Mouse (Mus musculus) limb, embryonic 12.5 days (tissue): ENCODE data around the gene Hcar2. TPM values are rescaled to one million over a fixed set of nuclear protein-coding genes. Genes with fewer than 3 reads are reported as not detected.

ENCODE experiments used
- ATAC-seq: fragments of 200-750 bp; cut with Nextera tagmentation; 2 replicates; pipeline ENCODE4 v1.8.0; 2017; ENCODE audit warnings: low read depth, moderate TSS enrichment; ENCODE audit not compliant: insufficient number of reproducible peaks, insufficient read depth, low FRiP score, low TSS enrichment
- H3K27ac ChIP-seq: fragments of 300-500 bp; sonication (generic); 2 replicates; pipeline ENCODE4 v1.5.1; 2016; ENCODE audit warnings: mild to moderate bottlenecking, moderate library complexity
- H3K27me3 ChIP-seq: fragments of 300-500 bp; sonication (generic); 2 replicates; pipeline ENCODE4 v1.6.1; 2016; ENCODE audit warnings: mild to moderate bottlenecking, moderate library complexity
- H3K36me3 ChIP-seq: fragments of 300-500 bp; sonication (generic); 2 replicates; pipeline ENCODE4 v1.6.1; 2016; ENCODE audit warnings: mild to moderate bottlenecking, moderate library complexity
- H3K4me1 ChIP-seq: fragments of 300-500 bp; sonication (generic); replicated peaks from 2 replicates; pipeline ENCODE4 v1.6.1; 2016
- H3K4me2 ChIP-seq: fragments of 300-500 bp; sonication (generic); 2 replicates; pipeline ENCODE4 v1.6.1; 2016; ENCODE audit warnings: mild to moderate bottlenecking, moderate library complexity
- H3K4me3 ChIP-seq: fragments of 300-500 bp; sonication (generic); replicated peaks from 2 replicates; pipeline ENCODE4 v1.5.1; 2016; ENCODE audit warnings: mild to moderate bottlenecking
- H3K9ac ChIP-seq: fragments of 300-500 bp; sonication (generic); replicated peaks from 2 replicates; pipeline ENCODE4 v1.6.1; 2016; ENCODE audit warnings: mild to moderate bottlenecking, moderate library complexity
- H3K9me3 ChIP-seq: fragments of 300-500 bp; sonication (generic); 2 replicates; pipeline ENCODE4 v1.6.1; 2016; ENCODE audit warnings: mild to moderate bottlenecking, moderate library complexity
- WGBS: fragments of 180-500 bp; shearing (Covaris S2); methylation state at CpG from one replicate; pipeline ENCODE4 v1.1.7; 2016; 5-methylcytosine and 5-hydroxymethylcytosine counted together
- polyA plus RNA-seq: library from polyadenylated mRNA; unstranded; fragments of >200 nt; fragmentation: Nextera tagmentation; extraction: Ambion mirVana; gene quantifications from 2 replicates; pipeline ENCODE4 v1.2.1, GENCODE M21; 2016

Hcar2 gene
- polyA plus RNA-seq, 1 experiment from 2014 or later = 0.10 TPM

GRCm38 (mm10) chr5:123862374-123863350 lies 2.6 kb downstream of the Hcar2 start:
- peaks cover 7% of the 10 kb centered on the region; the same call in 1 of the 2 replicates for H3K4me1 ChIP-seq
- H3K9ac ChIP-seq = no peak overlapping the region
- WGBS = 87% methylated on average over 15 of the region's 15 CpGs
- no peaks in the 10 kb centered on the region for H3K27me3 ChIP-seq
- H3K9me3 ChIP-seq = no peaks in the 10 kb centered on the region
- no peak overlapping the region for H3K4me3 ChIP-seq
- no peak for ATAC-seq
- no peak overlapping the region for H3K4me2 ChIP-seq
- H3K36me3 ChIP-seq = no peaks in the 10 kb centered on the region
- H3K27ac ChIP-seq = no peak overlapping the region

DNA sequence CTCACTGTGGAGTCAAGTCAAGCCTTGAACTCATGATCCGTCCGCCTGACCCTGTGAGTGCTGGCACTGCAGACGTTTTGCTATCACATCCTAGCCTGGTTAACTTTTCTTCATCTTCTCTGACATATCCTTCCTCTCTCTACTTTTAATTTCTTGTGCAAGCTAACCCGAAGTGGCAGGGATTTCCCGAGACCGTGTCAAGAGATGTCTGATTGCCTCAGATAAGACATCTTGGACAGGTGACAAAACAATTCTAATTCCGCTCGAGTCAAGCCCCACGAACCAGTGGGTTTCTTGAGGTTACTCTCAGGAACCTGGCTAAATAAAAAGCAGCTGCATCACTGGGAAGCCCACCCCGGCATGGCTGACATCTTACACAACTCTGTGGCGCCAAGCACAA lies 6.5 kb downstream of the Hcar2 start:
- Histone ChIP-seq H3K27ac (no peak overlapping the region), H3K36me3 (no peaks in the 10 kb centered on the region), H3K27me3 (no peaks in the 10 kb centered on the region), H3K4me1 (peaks cover 7% of the 10 kb centered on the region; the same call in 1 of the 2 replicates), H3K9ac (no peak overlapping the region), H3K9me3 (peaks cover 6% of the 10 kb centered on the region; the same call in 1 of the 2 replicates), H3K4me2 (no peak overlapping the region), H3K4me3 (no peak overlapping the region)
- ATAC-seq = no peak
- 77% methylated on average over 11 of the region's 11 CpGs for WGBS

DNA sequence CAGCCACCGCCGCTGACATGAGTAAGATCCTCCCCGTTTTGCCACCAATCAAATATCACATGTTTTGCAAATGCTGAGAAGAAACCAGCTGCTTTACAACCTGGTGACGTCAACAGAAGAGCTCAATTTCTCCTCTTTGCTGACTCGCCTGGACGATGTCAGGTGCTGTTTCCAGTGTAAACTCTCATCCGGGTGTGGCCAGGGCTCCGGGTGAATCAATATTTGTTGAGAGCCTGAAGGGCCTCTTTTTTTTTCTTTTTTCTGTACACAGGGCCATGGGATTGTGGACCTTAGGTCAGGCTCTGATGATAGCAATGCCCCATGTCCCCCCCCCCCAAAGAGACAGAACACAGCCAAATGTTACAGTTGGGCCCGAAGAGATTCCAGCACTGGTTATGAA lies 10.8 kb downstream of the Hcar2 start:
- ATAC-seq = no peak
- no peak overlapping the region for H3K9ac ChIP-seq
- H3K4me2 ChIP-seq = no peak overlapping the region
- no peaks in the 10 kb centered on the region for H3K27me3 ChIP-seq
- no peaks in the 10 kb centered on the region for H3K36me3 ChIP-seq
- H3K4me3 ChIP-seq = no peak overlapping the region
- peaks cover 6% of the 10 kb centered on the region; the same call in 1 of the 2 replicates for H3K9me3 ChIP-seq
- WGBS = 91% methylated on average over 9 of the region's 9 CpGs
- H3K27ac ChIP-seq = no peak overlapping the region
- H3K4me1 ChIP-seq = peaks cover 5% of the 10 kb centered on the region; the same call in 1 of the 2 replicates

- ATAC-seq = no peak
- H3K4me1 ChIP-seq = no peaks in the 10 kb centered on the region; the same call in 1 of the 2 replicates
- no peak overlapping the region for H3K4me2 ChIP-seq
- H3K36me3 ChIP-seq = no peaks in the 10 kb centered on the region
- no peak overlapping the region for H3K4me3 ChIP-seq
- no peak overlapping the region for H3K9ac ChIP-seq
- WGBS = 87% methylated on average over 11 of the region's 11 CpGs
- no peaks in the 10 kb centered on the region for H3K27me3 ChIP-seq
- no peak overlapping the region for H3K27ac ChIP-seq
- peaks cover 6% of the 10 kb centered on the region; the same call in 1 of the 2 replicates for H3K9me3 ChIP-seq
Observed at GRCm38 (mm10) chr5:123853877-123854504, 11.3 kb downstream of the Hcar2 start.

DNA sequence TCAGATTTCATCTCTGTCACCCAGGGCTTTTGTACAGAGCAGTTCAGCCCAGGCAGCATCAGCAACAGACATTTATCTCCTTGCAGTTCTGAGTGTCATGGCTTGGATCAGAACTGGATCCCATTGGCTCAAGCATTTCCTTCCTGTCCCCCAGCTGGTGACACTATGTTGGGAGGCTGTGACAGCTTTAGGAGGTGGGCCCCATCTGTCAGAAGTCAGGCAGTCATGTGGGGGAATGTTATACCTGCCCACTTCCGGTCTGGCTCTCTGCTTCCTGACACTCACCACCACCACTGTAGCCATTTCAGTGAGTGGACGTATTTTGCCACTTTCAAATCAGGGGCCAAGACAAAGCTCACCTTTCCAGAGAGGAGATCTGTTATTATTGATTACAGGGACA lies 13.9 kb downstream of the Hcar2 start:
- Histone ChIP-seq H3K27me3 (no peaks in the 10 kb centered on the region), H3K36me3 (no peaks in the 10 kb centered on the region), H3K27ac (no peak overlapping the region), H3K4me2 (no peak overlapping the region), H3K9me3 (peaks cover 6% of the 10 kb centered on the region; the same call in 1 of the 2 replicates), H3K4me3 (no peak overlapping the region), H3K9ac (no peak overlapping the region), H3K4me1 (no peaks in the 10 kb centered on the region)
- WGBS = 33% methylated on average over 2 of the region's 2 CpGs
- ATAC-seq = no peak

DNA sequence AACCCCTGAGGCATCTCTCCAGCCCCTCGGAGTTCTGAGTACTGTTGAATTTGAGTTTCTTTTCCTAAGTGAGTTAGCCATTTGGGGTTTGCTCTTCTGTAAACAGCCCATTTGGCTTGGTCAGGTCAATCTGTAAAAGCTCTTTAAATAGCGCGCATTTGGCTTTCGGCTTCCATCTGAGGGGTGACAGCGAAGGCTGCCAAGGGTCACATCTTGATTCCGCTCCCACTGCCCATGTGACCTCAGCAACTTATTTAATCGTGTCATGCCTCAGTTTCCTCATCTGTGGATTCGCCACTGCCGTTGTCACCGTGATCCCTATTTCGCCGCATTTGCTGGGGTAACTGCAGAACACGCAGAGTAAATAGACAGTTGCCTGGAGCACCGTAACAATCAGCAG lies 21.0 kb downstream of the Hcar2 start:
- H3K4me2 ChIP-seq = no peak overlapping the region
- H3K4me3 ChIP-seq = no peak overlapping the region
- WGBS = 95% methylated on average over 14 of the region's 14 CpGs
- no peak overlapping the region for H3K27ac ChIP-seq
- no peak for ATAC-seq
- H3K27me3 ChIP-seq = no peaks in the 10 kb centered on the region
- no peaks in the 10 kb centered on the region for H3K9me3 ChIP-seq
- H3K9ac ChIP-seq = no peak overlapping the region
- H3K4me1 ChIP-seq = no peaks in the 10 kb centered on the region
- H3K36me3 ChIP-seq = no peaks in the 10 kb centered on the region

DNA sequence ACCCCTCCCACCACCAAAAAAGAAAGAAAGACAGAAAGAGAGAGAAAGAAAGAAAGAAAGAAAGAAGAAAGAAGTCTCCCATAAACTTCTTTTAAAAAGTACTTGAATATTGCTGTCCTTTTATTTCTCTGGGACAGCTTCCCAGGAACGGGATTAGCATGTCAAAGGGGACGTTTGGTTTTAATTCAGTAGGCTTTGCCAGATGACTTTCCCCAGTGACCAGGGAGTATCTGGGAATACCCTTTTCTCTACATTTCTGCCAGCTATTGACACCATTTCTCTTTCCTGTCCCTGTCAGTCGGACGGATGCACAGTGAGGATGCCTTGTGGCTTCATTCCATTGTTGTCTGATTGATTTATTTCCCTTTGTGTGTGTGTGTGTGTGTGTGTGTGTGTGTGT lies 21.5 kb downstream of the Hcar2 start:
- no peak for ATAC-seq
- 55% methylated on average over 4 of the region's 4 CpGs for WGBS
- Histone ChIP-seq H3K9ac (no peak overlapping the region), H3K9me3 (no peaks in the 10 kb centered on the region), H3K4me3 (no peak overlapping the region), H3K27me3 (no peaks in the 10 kb centered on the region), H3K36me3 (no peaks in the 10 kb centered on the region), H3K4me1 (no peaks in the 10 kb centered on the region), H3K4me2 (no peak overlapping the region), H3K27ac (no peak overlapping the region)

DNA sequence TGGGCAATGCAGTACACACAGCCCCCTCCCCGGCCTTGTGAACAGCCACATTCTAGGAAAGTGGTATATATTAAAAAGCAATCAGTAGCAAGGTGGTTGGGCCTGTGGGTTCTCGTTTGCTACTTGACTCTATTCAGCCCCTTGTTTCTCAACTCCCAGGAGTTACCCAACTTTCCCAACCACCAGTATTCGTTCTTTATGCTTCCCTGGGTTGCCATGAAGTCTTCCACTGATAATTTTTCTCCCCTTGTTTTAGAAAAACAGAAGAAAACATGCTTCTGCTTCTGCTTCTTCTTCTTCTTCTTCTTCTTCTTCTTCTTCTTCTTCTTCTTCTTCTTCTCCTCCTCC lies 22.4 kb downstream of the Hcar2 start:
- ATAC-seq = no peak
- Histone ChIP-seq H3K4me2 (no peak overlapping the region), H3K4me1 (no peaks in the 10 kb centered on the region)

GRCm38 (mm10) chr5:123842221-123842934 lies 22.9 kb downstream of the Hcar2 start:
- Histone ChIP-seq H3K27me3 (no peaks in the 10 kb centered on the region), H3K27ac (no peak overlapping the region), H3K36me3 (no peaks in the 10 kb centered on the region), H3K9ac (no peak overlapping the region), H3K9me3 (no peaks in the 10 kb centered on the region), H3K4me3 (no peak overlapping the region), H3K4me1 (no peaks in the 10 kb centered on the region), H3K4me2 (no peak overlapping the region)
- no peak for ATAC-seq
- WGBS = 63% methylated on average over 11 of the region's 11 CpGs

More for the DNA sequence above, 22.4 kb downstream of the Hcar2 start:
- 64% methylated on average over 3 of the region's 3 CpGs for WGBS
- H3K9ac ChIP-seq = no peak overlapping the region
- no peaks in the 10 kb centered on the region for H3K27me3 ChIP-seq
- H3K27ac ChIP-seq = no peak overlapping the region
- no peak overlapping the region for H3K4me3 ChIP-seq
- H3K9me3 ChIP-seq = no peaks in the 10 kb centered on the region
- no peaks in the 10 kb centered on the region for H3K36me3 ChIP-seq

GRCm38 (mm10) chr5:123837371-123837770 lies 27.9 kb downstream of the Hcar2 start:
- Histone ChIP-seq H3K9me3 (no peaks in the 10 kb centered on the region), H3K27ac (no peak overlapping the region), H3K9ac (0 out of 2 replicates have a peak overlapping the region, but pooled peaks have one; percentile 4), H3K36me3 (no peaks in the 10 kb centered on the region), H3K4me2 (no peak overlapping the region), H3K4me1 (no peaks in the 10 kb centered on the region), H3K27me3 (no peaks in the 10 kb centered on the region), H3K4me3 (no peak overlapping the region)
- no peak for ATAC-seq
- WGBS = 65% methylated on average over 4 of the region's 4 CpGs

DNA sequence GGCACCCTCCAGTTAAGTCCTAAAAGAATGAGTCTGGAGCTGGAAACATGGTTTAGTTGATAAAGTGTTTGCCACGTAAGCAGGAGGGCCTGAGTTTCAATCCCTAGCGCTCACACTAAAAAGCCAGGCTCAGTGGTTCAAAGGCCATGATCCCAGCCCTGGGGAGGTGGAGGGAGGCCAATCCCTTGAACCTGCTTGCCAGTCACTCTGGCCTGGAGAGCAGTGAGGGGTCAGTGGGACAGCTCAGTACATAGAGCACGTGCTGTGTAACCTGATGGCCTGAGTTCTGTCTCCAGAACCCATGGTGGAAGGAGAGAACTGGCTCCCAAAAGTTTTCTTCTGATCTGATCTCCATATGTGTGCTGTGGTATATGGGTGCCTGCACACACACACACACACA lies 30.5 kb downstream of the Hcar2 start:
- ATAC-seq = no peak
- no peaks in the 10 kb centered on the region for H3K36me3 ChIP-seq
- no peak overlapping the region for H3K27ac ChIP-seq
- H3K9me3 ChIP-seq = no peaks in the 10 kb centered on the region
- H3K4me2 ChIP-seq = no peak overlapping the region
- H3K27me3 ChIP-seq = no peaks in the 10 kb centered on the region
- H3K4me1 ChIP-seq = no peaks in the 10 kb centered on the region
- H3K4me3 ChIP-seq = no peak overlapping the region
- WGBS = 73% methylated on average over 3 of the region's 3 CpGs
- no peak overlapping the region for H3K9ac ChIP-seq
